Mouse (Mus musculus) erythroblast, embryonic 14.5 days (primary cell): ENCODE data around the gene Gm10283.
"Not testable (repeated sequence)": the region's sequence is repeated elsewhere in the genome, so short reads cannot be mapped to it uniquely, and the experiment has no call there.

ENCODE experiments used
- GATA1 ChIP-seq: IDR thresholded peaks from 2 replicates; pipeline ENCODE4 v1.6.1; 2012; ENCODE audit warnings: low read length, inconsistent platforms, mixed read lengths
- TAL1 ChIP-seq: IDR thresholded peaks from 3 replicates; pipeline ENCODE4 v1.6.1; 2012; ENCODE audit warnings: low read length, inconsistent platforms, mixed read lengths

DNA sequence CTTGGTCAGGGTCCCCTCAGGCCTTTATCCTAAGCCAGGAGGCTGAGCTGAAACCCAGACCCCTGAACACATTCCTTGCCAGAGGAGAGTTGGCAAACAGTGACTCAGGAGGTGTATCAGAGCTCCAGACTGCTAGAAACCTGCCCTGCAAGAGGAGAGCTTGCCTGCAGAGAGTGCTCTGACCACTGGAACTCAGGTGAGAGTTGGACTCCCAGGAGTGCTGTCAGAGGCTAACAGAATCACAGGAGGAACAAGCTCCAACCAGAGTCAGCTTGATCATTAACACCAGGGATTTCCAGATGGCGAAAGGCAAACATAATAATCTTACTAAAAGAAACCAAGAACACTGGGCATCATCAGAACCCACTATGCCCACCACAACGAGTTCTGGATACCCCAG is 8.0 kb downstream of the Gm10283 start:
- TF ChIP-seq GATA1, TAL1: not testable (repeated sequence)
